Mouse (Mus musculus) ES-E14 (cell line): ENCODE measurements around the gene Acrbp.

Experiments used
- CHD2 ChIP-seq: IDR thresholded peaks from 2 replicates; pipeline ENCODE4 v1.6.1; 2014; ENCODE audit warnings: mild to moderate bottlenecking, low read depth, low read length, inconsistent platforms
- HCFC1 ChIP-seq: IDR thresholded peaks from 2 replicates; pipeline ENCODE4 v1.6.1; 2012; ENCODE audit warnings: low read length, inconsistent platforms, borderline replicate concordance; ENCODE audit not compliant: insufficient read depth
- MAFK ChIP-seq: IDR thresholded peaks from 2 replicates; pipeline ENCODE4 v1.6.1; 2014; ENCODE audit warnings: mild to moderate bottlenecking, low read depth, low read length, inconsistent platforms; ENCODE audit not compliant: insufficient read depth
- ZC3H11A ChIP-seq: IDR thresholded peaks from 2 replicates; pipeline ENCODE4 v1.6.1; 2012; ENCODE audit warnings: low read depth, mild to moderate bottlenecking, inconsistent platforms, low read length, borderline replicate concordance
- ZNF384 ChIP-seq: IDR thresholded peaks from 2 replicates; pipeline ENCODE4 v1.6.1; 2012; ENCODE audit warnings: low read depth, low read length, inconsistent platforms

DNA sequence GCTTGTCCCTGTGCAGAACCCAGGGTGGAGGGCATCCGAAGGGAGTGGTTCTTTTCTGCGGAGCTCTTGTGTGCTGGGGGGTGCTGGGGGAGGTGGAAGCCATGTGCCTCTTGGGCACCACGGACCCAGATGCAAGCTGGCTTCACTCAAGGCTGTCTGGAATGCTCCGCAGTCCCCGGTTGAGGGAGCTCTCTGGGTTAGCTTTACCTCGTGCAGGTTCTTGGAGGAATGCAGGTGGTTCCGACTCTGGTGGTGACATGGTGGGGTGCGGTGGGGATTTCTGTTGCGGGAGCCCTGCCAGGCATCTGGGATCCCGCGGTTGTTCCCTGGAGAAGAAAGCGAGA, 47.8 kb downstream of the Acrbp start:
- TF ChIP-seq CHD2 = no peak
- no peak for TF ChIP-seq HCFC1
- TF ChIP-seq ZNF384 = no peak
- no peak for TF ChIP-seq ZC3H11A
- no peak for TF ChIP-seq MAFK
